Mouse (Mus musculus) testis, postnatal 10 days (tissue): Measurements from ENCODE around the gene Tceal7.

ENCODE experiments used
- DNase-seq: peaks from one replicate; pipeline ENCODE4 v3.0.0; 2021; ENCODE audit warnings: low spot score

Tceal7 gene

DNA sequence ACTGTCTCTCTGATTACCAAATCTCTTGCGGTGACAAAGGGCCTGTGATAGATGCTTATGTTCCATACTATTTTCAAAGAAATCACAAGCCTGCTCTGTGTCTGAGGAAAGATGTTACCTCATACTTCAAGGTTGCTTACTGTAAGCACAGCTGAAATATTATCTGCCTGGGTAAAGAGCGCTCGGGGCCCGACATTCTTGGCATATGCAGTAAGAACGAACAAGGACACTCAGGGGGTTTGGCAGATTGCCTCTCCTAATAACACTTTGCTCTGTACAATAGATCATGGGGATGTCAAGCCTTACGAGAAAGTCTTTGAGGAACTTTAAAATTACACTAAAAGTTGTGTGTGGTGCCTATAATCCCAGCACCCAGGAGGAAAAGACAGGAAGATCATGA lies 34.2 kb downstream of the Tceal7 start:
- no peak for DNase-seq

DNA sequence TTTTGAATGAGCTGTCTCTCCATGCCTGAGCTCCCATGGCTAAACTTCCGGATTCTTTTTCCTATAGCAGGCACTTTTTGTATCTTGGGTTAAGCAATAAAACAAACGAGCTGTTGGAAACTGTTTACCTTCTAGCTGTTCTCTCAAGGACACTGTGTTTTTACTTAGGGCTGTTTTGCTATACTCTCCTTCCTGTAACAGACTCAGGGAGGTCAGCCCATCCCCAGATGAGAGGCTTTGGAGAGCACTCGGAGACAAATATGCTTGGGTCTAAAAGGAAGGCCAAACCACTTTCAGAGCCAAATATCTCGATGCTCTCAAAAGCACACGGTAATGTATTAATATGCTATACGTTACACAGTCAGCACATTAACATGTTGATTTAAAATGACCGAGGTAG lies 35.1 kb downstream of the Tceal7 start:
- DNase-seq = no peak

DNA sequence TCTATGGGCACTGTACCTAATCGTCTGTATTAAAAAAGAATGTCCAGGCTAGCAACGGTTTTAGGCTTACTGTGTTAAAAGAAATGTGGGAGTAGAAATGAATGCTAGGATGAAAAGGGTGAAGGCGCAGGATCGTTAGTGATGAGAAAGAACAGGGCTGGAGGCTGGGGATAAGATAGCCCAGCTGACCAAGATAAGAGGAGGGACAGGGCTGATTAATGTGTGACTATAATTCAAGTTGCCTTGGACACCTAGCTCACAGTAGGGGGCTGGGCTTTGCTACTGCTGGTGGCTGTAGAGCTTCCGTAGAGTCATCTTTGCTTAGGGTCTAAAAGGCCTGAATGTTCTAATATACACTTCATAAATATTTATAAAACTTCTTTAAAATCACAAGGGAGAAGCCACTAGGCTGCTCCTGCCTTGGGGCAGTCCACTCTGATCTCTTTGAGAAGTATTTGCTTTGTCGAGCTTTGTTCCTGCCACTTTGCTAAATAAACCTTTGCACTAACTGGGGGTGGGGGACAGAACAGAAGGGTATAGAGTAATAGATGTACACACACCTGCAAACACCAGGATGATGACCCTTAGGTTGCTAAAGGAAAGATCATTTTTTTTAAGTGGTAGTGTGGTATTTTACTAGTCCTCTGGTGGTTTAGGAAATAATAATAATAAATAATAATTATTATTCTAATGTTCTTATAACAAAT lies 37.6 kb downstream of the Tceal7 start:
- no peak for DNase-seq

DNA sequence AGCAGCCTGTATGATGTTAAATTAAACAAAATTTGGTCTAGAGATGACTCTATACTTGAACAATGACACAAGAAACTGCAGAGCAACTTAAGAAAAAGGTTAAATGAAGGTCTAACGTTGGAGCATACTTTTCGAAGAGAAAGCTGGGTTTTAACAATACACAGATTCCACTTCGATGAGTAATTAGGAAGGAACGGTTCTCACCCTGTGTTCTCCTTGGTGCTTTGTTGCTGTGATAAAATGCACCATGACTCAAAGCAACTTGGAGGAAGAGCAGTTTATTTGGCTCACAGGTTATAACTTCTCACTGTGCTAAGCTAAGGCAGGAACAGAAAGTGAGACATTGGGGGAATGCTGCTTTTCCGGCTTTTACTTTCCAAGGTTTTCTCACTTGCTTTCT lies 53.1 kb downstream of the Tceal7 start:
- no peak for DNase-seq

DNA sequence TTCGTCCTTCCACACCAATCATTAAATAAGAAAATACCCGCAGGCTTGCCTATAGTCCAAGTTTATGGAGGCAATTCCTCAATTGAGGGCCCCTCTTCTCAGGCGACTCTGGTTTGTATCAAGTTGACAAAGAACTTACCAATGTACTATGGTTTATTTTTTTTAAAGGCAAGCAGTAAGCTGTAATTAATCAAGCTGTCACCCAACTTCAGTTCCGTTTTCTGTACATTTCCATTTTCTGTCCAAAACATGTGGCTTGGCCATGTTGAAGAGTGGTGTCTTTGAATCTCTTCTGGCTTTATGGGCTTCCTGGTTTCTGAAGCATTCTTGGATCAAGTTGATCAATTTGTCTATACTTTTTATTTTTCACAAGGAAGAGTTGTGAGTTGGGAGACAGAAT lies 53.6 kb downstream of the Tceal7 start:
- no peak for DNase-seq

DNA sequence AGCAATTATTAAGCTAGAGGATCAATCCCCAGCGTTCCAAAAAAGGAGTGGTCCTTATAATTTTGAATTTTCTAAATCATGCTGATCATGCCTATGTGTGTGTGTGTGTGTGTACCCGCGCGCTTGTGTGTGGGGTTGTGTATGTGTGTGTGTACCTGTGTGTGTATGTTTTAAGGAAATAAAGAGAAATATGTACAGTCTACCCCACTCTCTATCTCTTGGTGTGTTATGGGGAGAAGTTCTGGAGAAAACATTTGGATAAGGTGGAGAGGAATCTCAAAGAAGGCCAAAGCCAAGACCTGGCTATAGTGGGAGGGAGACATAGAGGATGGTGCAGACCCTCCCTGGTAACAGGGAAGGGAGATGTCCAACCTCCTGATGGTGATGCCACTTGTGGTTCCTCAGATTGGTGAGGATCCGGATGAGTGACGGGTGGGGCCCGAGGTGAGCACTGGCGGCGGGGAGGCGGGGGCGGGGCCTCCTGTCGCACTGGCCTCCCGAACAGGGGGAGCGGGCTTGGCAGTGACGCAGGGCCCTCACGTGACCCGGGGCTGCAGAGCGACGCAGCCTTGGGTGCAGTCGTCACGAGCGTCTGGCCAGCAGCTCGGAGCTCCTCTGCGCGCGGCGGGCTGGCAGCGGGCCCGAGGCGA lies 55.3 kb downstream of the Tceal7 start, which contains the start of gene Bex3:
Bex3 (plus strand) TSS at position 511 of the 650 bp plus-strand sequence.
- peak; percentile 56 for DNase-seq

DNA sequence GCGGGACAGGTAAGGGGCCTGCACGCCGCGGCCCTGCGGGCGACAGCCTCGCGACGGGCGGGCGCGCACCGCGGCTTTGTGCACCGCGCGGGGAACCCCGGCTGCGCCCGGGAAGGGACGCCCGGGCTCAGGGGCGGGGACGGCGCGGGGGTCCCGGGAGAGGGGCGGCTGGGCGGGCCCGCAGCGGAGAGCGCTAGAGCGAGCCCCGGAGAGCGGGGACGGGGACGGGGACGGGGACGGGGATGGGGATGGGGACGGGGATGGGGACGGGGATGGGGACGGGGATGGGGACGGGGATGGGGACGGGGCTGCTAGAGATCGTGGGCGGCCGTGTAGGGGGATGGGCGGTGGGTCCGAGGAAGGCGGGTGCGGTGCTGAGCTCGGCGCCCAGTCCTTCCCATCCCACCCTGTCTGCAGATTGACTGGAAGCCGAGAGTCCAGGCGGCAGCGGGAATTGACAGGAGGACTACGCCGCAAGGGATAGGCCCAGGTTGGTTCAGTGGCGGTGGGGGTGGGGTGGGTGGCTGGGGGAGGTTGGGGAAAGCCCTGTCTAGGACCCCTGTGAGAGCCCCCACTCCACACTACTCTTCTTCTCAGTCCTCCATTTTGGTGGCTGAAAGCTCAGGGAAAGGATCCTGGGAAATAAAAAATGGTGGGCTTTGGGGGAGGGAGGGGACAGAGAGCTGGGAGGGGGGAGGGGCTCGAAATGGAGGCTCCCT lies 56.0 kb downstream of the Tceal7 start:
- DNase-seq = peak; percentile 47

DNA sequence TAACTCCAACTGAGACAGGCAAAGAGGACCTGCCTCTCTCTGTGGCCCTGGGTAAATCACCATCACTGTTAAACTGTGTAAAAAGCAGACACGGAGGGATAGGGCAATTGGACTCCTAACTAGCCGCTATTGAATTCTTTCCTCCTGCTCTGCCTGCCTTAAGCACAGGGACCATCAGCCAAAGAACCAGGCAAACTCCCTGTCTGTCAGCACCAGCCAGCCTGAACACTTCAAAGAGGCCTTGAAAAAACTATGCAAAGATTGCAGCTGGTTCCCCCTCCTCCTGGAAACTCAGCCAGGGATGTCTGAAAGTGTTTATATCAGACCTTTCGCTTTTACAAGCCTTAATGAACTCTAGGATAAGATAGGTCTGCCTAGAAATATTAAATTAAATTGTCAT lies 60.0 kb downstream of the Tceal7 start:
- DNase-seq = no peak

- DNase-seq = no peak
These were observed 60.8 kb downstream of the Tceal7 start for GRCm38 (mm10) chrX:136275386-136275785.
